Mouse (Mus musculus) hematopoietic stem cell, adult 5-6 weeks (primary cell): ENCODE measurements at regions not wholly inside any gene's neighbourhood (a gene's known extent, or its start where the extent isn't known, plus 50 kb on each side); places are given as distances from the start of the nearest gene placed in this dataset.

Experiments used
- ATAC-seq, 2 experiments: fragments of 125-278 bp in 1 of 2; replicated peaks in 1 of 2; 2 replicates each; pipeline ENCODE4 v1.8.0; 2016 to 2017; ENCODE audit warnings: inconsistent platforms in 2 of 2, mild to moderate bottlenecking in 2 of 2, moderate number of reproducible peaks in 2 of 2, low read depth in 1 of 2, moderate TSS enrichment in 1 of 2; ENCODE audit not compliant: low FRiP score in 2 of 2, poor library complexity in 2 of 2, severe bottlenecking in 2 of 2, insufficient read depth in 1 of 2, low TSS enrichment in 1 of 2

GRCm38 (mm10) chr2:84113562-84113961, 123.2 kb downstream of the Gm13691 start:
- ATAC-seq = 0 out of 4 replicates have a peak, but pooled peaks of 1 of the 2 experiments have one; percentile 25

GRCm38 (mm10) chr2:84119839-84120238, 129.5 kb downstream of the Gm13691 start:
- ATAC-seq = no peak

- ATAC-seq = no peak
Measured at GRCm38 (mm10) chr2:84127586-84127985, 137.2 kb downstream of the Gm13691 start.

- ATAC-seq = no peak
Measured at GRCm38 (mm10) chr2:84161742-84162141, 171.4 kb downstream of the Gm13691 start.

GRCm38 (mm10) chr2:84173450-84173849, 183.1 kb downstream of the Gm13691 start:
- no peak for ATAC-seq

- ATAC-seq = no peak
Measured at GRCm38 (mm10) chr2:84183624-84184287, 193.4 kb downstream of the Gm13691 start.

GRCm38 (mm10) chr2:84184288-84185015, 194.1 kb downstream of the Gm13691 start:
- ATAC-seq = no peak

GRCm38 (mm10) chr2:84185016-84185330, 194.6 kb downstream of the Gm13691 start:
- no peak for ATAC-seq

- no peak for ATAC-seq
Measured at GRCm38 (mm10) chr2:84186126-84186701, 195.9 kb downstream of the Gm13691 start.

- no peak for ATAC-seq
Measured at GRCm38 (mm10) chr2:84187456-84187855, 197.1 kb downstream of the Gm13691 start.

GRCm38 (mm10) chr2:84189302-84189701, 198.9 kb downstream of the Gm13691 start:
- no peak for ATAC-seq

- peak; percentile 58 to 80; a peak in 3 of 4 replicates for ATAC-seq
Measured at GRCm38 (mm10) chr2:84217116-84217515, 208.1 kb downstream of the Calcrl start.

- no peak for ATAC-seq
Measured at GRCm38 (mm10) chr2:84222049-84222448, 203.2 kb downstream of the Calcrl start.

GRCm38 (mm10) chr2:84229777-84230176, 195.4 kb downstream of the Calcrl start:
- no peak for ATAC-seq

- no peak for ATAC-seq
Measured at GRCm38 (mm10) chr2:84235641-84236040, 189.6 kb downstream of the Calcrl start.

- no peak for ATAC-seq
Measured at GRCm38 (mm10) chr2:84241244-84241643, 184.0 kb downstream of the Calcrl start.

- ATAC-seq = no peak
Measured at GRCm38 (mm10) chr2:84241986-84242385, 183.2 kb downstream of the Calcrl start.

GRCm38 (mm10) chr2:84245900-84246299, 179.3 kb downstream of the Calcrl start:
- no peak for ATAC-seq

GRCm38 (mm10) chr2:84246562-84246961, 178.6 kb downstream of the Calcrl start:
- ATAC-seq = no peak
